Mouse (Mus musculus) hematopoietic multipotent progenitor cell, adult 10-12 weeks (in vitro differentiated cells): ENCODE measurements around the gene Slc22a1. TPM values are rescaled to one million over a fixed set of nuclear protein-coding genes. Genes with fewer than 3 reads are reported as not detected.

Experiments
- polyA plus RNA-seq: library from polyadenylated mRNA; stranded (reverse); fragments of >175 nt; gene quantifications from 2 replicates; pipeline ENCODE4 v1.2.3, GENCODE M21; 2012; ENCODE audit warnings: low replicate concordance

Gene Slc22a1
- not detected in 2 replicates for polyA plus RNA-seq

DNA sequence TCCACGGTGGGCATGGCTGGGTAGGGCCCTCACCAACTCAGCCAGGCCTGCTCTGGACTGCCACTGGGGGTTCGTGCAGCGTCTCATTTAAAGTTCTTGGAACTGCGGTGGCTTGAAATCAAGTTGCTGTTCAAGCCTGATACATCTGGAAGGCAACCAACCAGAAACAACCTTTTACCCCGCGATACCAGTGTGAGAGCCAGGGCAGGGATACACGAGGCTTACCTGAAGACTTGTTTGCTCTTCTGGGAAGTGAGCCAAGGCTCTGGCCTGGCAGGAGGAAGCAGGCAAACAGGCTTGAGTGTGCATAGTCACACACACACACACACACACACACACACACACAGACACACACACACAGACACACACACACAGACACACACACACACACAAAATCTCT lies at the start of gene Slc22a1:
Gene Slc22a1 (minus strand): TSS at position 184 of the 400 bp plus-strand sequence.

Other genes with a start within 250 kb of the Slc22a1 start
- gene Slc22a3, start 168.1 kb downstream of the Slc22a1 start, polyA plus RNA-seq, result 0.36 and 1.2 TPM in 2 replicates
- gene Slc22a2, start 91.7 kb downstream of the Slc22a1 start, polyA plus RNA-seq, result 0.04 TPM in 1 of 2 replicates, not detected in the other
- gene Igf2r, start 93.8 kb upstream of the Slc22a1 start, polyA plus RNA-seq, result 3.9 and 5.3 TPM in 2 replicates
- gene Mas1, start 192.3 kb upstream of the Slc22a1 start, polyA plus RNA-seq, result not detected in 2 replicates
- not detected in 2 replicates for gene Mrgprh, start 200.2 kb upstream of the Slc22a1 start, polyA plus RNA-seq
- 0.10 and 0.66 TPM in 2 replicates for gene Pnldc1, start 234.4 kb upstream of the Slc22a1 start, polyA plus RNA-seq
- gene Tcp1, start 239.9 kb upstream of the Slc22a1 start, polyA plus RNA-seq, result 5.1 and 21.8 TPM in 2 replicates
- 5.3 and 39.4 TPM in 2 replicates for gene Mrpl18, start 240.5 kb upstream of the Slc22a1 start, polyA plus RNA-seq